ENCODE assay signal across 7 mouse cellular contexts in the genomic region with DNA sequence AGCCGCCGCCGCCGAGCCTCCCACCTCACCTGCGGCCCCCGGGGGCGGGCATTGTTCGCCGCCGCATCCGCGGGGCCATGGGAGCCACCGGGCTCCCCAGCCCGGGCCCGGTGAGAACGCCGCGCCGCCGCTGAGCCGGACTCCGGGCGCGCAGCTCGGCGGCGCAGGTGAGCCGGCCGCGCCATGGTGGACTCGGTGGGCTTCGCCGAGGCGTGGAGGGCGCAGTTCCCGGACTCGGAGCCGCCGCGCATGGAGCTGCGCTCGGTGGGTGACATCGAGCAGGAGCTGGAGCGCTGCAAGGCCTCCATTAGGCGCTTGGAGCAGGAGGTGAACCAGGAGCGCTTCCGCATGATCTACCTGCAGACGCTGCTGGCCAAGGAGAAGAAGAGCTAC. TPM values are rescaled to one million over a fixed set of nuclear protein-coding genes. Genes with fewer than 3 reads are reported as not detected.
DNase-seq lines count a peak whose midpoint lies in the region; ATAC-seq and TF ChIP-seq lines count a peak whose summit lies in the region.

No protein-coding gene starts in this region.

- peaks cover 19% of the 10 kb centered on the region for H3K27me3 ChIP-seq in forebrain, embryonic 10.5 days (ENCODE audit: poor library complexity, severe bottlenecking)
- no peaks in the 10 kb centered on the region for H3K27me3 ChIP-seq in kidney, embryonic 16.5 days (ENCODE audit: insufficient read depth, low read length)

- H3K36me3 ChIP-seq in forebrain, embryonic 10.5 days (replicated peaks), result peaks cover 23% of the 10 kb centered on the region
- H3K36me3 ChIP-seq in kidney, embryonic 16.5 days (ENCODE audit: insufficient read depth, low read length), result 0 out of 2 replicates have a peak, but pooled peaks cover 3% of the 10 kb centered on the region

- H3K4me2 ChIP-seq in kidney, embryonic 16.5 days (replicated peaks; ENCODE audit: low read depth, low read length), result peak overlapping the region; percentile 92

- H3K9me3 ChIP-seq in forebrain, embryonic 10.5 days, result no peaks in the 10 kb centered on the region
- no peaks in the 10 kb centered on the region for H3K9me3 ChIP-seq in kidney, embryonic 16.5 days (ENCODE audit: low read length)

- H3K4me1 ChIP-seq in bone marrow, adult 2 months (ENCODE audit: control insufficient read depth, insufficient read depth, low read length), result peaks cover 5% of the 10 kb centered on the region; the same call in 1 of the 2 replicates
- peaks cover 84% of the 10 kb centered on the region for H3K4me1 ChIP-seq in forebrain, embryonic 10.5 days
- peaks cover 49% of the 10 kb centered on the region for H3K4me1 ChIP-seq in kidney, embryonic 16.5 days (ENCODE audit: insufficient read depth, low read length)

- TF ChIP-seq CTCF in bone marrow, adult 2 months (IDR thresholded peaks at IDR 0.05; ENCODE audit: control insufficient read depth, insufficient read depth, low read length), result no peak

- H3K27ac ChIP-seq in bone marrow, adult 2 months (ENCODE audit: control insufficient read depth, insufficient read depth, low read depth, low read length, poor library complexity), result peak overlapping the region; percentile 85
- H3K27ac ChIP-seq in forebrain, embryonic 10.5 days, result peak overlapping the region; percentile 91
- no peak overlapping the region for H3K27ac ChIP-seq in kidney, embryonic 16.5 days (ENCODE audit: low read length)

- peak; percentile 26; the same call in 1 of the 2 replicates for ATAC-seq in kidney, embryonic 16.5 days (ENCODE audit: low FRiP score, low TSS enrichment)

- whole genome bisulfite sequencing in bone marrow, adult 2 months, result 0% methylated on average over 42 of the region's 48 CpGs
- WGBS in forebrain, embryonic 10.5 days, result under 1% methylated on average over 48 of the region's 48 CpGs
- under 1% methylated on average over 48 of the region's 48 CpGs for WGBS in kidney, embryonic 16.5 days

- peak; percentile 34 for DNase-seq in ovary, postnatal 36 days (ENCODE audit: low spot score)
- DNase-seq in ovary, adult 18-20 months (ENCODE audit: low spot score), result no peak
- peak; percentile 48 for DNase-seq in forebrain, embryonic 10.5 days (ENCODE audit: extremely low spot score, low spot score)
- peak; percentile 60 for DNase-seq in naive thymus-derived CD4-positive, alpha-beta T cell, adult 2 months (ENCODE audit: low read depth)
- no peak for DNase-seq in frontal cortex, postnatal 25 days (ENCODE audit: low spot score in 2 of 2)

- peak overlapping the region; percentile 83 for H3K9ac ChIP-seq in kidney, embryonic 16.5 days (replicated peaks; ENCODE audit: low read length)

- peak overlapping the region; percentile 68 for H3K4me3 ChIP-seq in bone marrow, adult 2 months (replicated peaks; ENCODE audit: control insufficient read depth, low read depth, low read length)
- peak overlapping the region; percentile 88 for H3K4me3 ChIP-seq in forebrain, embryonic 10.5 days
- H3K4me3 ChIP-seq in kidney, embryonic 16.5 days (ENCODE audit: low read length), result peak overlapping the region; percentile 88

- TF ChIP-seq POLR2A in bone marrow, adult 2 months (IDR thresholded peaks at IDR 0.05; ENCODE audit: borderline replicate concordance, control insufficient read depth, low read depth, low read length), result no peak

RNA-seq across cellular contexts. Expression of a gene that starts 0.4 kb away (rescaled TPM):
- 10.9 and 26.6 TPM in 2 replicates for polyA plus RNA-seq in bone marrow, adult 2 months (2011; ENCODE audit: insufficient read depth, insufficient read length, low replicate concordance, missing spikeins)
- 6.2 and 7.3 TPM in 2 replicates for polyA plus RNA-seq in forebrain, embryonic 10.5 days (2016; fragmentation: Nextera tagmentation; extraction: Ambion mirVana)
- 6.8 and 8.4 TPM in 2 replicates for polyA plus RNA-seq in kidney, embryonic 16.5 days (2015; fragmentation: Nextera tagmentation; extraction: Ambion mirVana)

RNA-seq across cellular contexts. Expression of a gene that starts 24.0 kb away (rescaled TPM):
- polyA plus RNA-seq in bone marrow, adult 2 months (2011; ENCODE audit: insufficient read depth, insufficient read length, low replicate concordance, missing spikeins), result 4.7 and 9.9 TPM in 2 replicates
- 10.9 and 12.7 TPM in 2 replicates for polyA plus RNA-seq in forebrain, embryonic 10.5 days (2016; fragmentation: Nextera tagmentation; extraction: Ambion mirVana)
- 10.9 and 12.9 TPM in 2 replicates for polyA plus RNA-seq in kidney, embryonic 16.5 days (2015; fragmentation: Nextera tagmentation; extraction: Ambion mirVana)

RNA-seq across cellular contexts. Expression of a gene that starts 28.5 kb away (rescaled TPM):
- polyA plus RNA-seq in bone marrow, adult 2 months (2011; ENCODE audit: insufficient read depth, insufficient read length, low replicate concordance, missing spikeins), result not detected in 2 replicates
- polyA plus RNA-seq in forebrain, embryonic 10.5 days (2016; fragmentation: Nextera tagmentation; extraction: Ambion mirVana), result not detected in 2 replicates
- polyA plus RNA-seq in kidney, embryonic 16.5 days (2015; fragmentation: Nextera tagmentation; extraction: Ambion mirVana), result not detected in 2 replicates

Comparison
In these comparisons a context has a peak if more than half of its experiments do, and no peak if none do; other contexts are left out.
1. DNase-seq: peak in ovary, postnatal 36 days (single experiment), forebrain, embryonic 10.5 days (single experiment) and naive thymus-derived CD4-positive, alpha-beta T cell, adult 2 months (single experiment); none in ovary, adult 18-20 months (single experiment) and frontal cortex, postnatal 25 days (0 of 2).
2. Peak in every context shown above with its lines, with median percentiles within 50 percentile points of each other: H3K4me3 ChIP-seq.